Mouse (Mus musculus) CH12.LX (cell line): Measurements from ENCODE around the gene Tpm1.

ENCODE experiments used
- CTCF ChIP-seq, 2 experiments: IDR thresholded peaks in 1 of 2; conservative IDR thresholded peaks in 1 of 2; 2 replicates each; pipeline ENCODE4 v1.5.1; 2011 to 2012; ENCODE audit warnings: low read depth in 2 of 2, low read length in 2 of 2, improper control_type of control experiment in 1 of 2, inconsistent platforms in 1 of 2, mild to moderate bottlenecking in 1 of 2, moderate library complexity in 1 of 2
- ETS1 ChIP-seq: conservative IDR thresholded peaks from 2 replicates; pipeline ENCODE4 v1.6.1; 2012; ENCODE audit warnings: low read depth, mild to moderate bottlenecking, inconsistent platforms, low read length, improper control_type of control experiment, moderate library complexity
- HCFC1 ChIP-seq: IDR thresholded peaks from 2 replicates; pipeline ENCODE4 v1.6.1; 2012; ENCODE audit warnings: low read depth, mild to moderate bottlenecking, inconsistent platforms, low read length, improper control_type of control experiment
- MAFK ChIP-seq: IDR thresholded peaks from 2 replicates; pipeline ENCODE4 v1.6.1; 2011; ENCODE audit warnings: low read length, improper control_type of control experiment; ENCODE audit not compliant: insufficient replicate concordance
- POLR2A ChIP-seq: IDR thresholded peaks from 2 replicates; pipeline ENCODE4 v1.6.1; 2011; ENCODE audit warnings: low read depth, mild to moderate bottlenecking, improper control_type of control experiment, low read length
- POLR2AphosphoS2 ChIP-seq: IDR thresholded peaks from 2 replicates; pipeline ENCODE4 v1.6.1; 2011; ENCODE audit warnings: low read depth, low read length, improper control_type of control experiment
- USF2 ChIP-seq: conservative IDR thresholded peaks from 2 replicates; pipeline ENCODE4 v1.6.1; 2011; ENCODE audit warnings: low read depth, low read length, improper control_type of control experiment

DNA sequence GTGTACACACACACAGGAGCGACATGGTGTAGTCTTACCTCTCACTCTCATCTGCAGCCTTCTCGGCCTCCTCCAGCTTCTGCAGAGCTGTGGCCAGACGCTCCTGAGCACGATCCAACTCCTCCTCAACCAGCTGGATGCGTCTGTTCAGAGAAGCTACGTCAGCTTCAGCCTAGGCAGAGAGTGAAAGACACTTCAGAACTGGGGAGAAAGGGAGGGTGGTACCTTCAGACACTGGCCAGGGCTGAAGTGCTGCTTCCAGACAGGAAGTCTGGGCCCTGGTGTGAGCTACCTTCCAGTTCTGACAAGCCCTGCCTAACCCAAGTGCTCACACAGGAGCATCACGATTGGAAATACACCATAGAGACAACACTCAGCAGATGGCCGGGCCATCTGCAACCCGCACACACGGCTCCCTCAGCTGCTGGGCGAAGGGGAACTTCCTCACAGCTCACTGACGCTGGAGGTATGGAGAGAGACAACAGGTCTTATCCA lies 13.2 kb downstream of the Tpm1 start:
- no peak for TF ChIP-seq CTCF (conservative IDR thresholded peaks at IDR 0.05 in 1 of 2, IDR thresholded peaks at IDR 0.05 in 1 of 2; ENCODE audit: low read depth in 2 of 2, low read length in 2 of 2)
- TF ChIP-seq HCFC1 = no peak
- no peak for TF ChIP-seq POLR2AphosphoS2
- no peak for TF ChIP-seq MAFK
- no peak for TF ChIP-seq USF2
- TF ChIP-seq ETS1 = no peak; the same call in 1 of the 2 replicates
- no peak for TF ChIP-seq POLR2A
